Mouse (Mus musculus) adrenal gland, postnatal 14 days (tissue): ENCODE data around the gene Pitpnb. TPM values are rescaled to one million over a fixed set of nuclear protein-coding genes. Genes with fewer than 3 reads are reported as not detected.
A peak's percentile ranks its signal among the peaks of the same experiment; 100 is the strongest.

Experiments used
- DNase-seq: peaks from one replicate; pipeline ENCODE4 v3.0.0; 2021; ENCODE audit warnings: mixed read lengths
- total RNA-seq: library from RNA; stranded (reverse); gene quantifications from 2 replicates; pipeline ENCODE4 v1.2.3, GENCODE M21; 2021

Gene Pitpnb
- total RNA-seq, 1 experiment from 2014 or later = 69.3 TPM

DNA sequence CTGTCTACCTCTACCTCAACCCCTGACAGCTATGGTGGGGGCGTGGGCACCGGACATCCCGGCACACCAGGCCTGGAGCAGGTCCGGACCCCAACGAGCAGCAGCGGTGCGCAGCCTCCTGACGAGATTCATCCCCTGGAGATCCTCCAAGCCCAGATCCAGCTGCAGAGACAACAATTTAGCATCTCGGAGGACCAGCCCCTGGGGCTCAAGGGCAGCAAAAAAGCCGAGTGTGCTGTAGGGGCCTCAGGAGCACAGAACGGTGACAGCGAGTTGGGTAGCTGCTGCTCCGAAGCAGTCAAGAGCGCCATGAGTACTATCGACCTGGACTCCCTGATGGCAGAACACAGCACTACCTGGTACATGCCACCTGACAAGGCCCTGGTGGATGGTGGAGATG lies 90.9 kb downstream of the Pitpnb start:
- no peak for DNase-seq

GRCm38 (mm10) chr5:111422058-111422800 lies 91.7 kb downstream of the Pitpnb start:
- no peak for DNase-seq

DNA sequence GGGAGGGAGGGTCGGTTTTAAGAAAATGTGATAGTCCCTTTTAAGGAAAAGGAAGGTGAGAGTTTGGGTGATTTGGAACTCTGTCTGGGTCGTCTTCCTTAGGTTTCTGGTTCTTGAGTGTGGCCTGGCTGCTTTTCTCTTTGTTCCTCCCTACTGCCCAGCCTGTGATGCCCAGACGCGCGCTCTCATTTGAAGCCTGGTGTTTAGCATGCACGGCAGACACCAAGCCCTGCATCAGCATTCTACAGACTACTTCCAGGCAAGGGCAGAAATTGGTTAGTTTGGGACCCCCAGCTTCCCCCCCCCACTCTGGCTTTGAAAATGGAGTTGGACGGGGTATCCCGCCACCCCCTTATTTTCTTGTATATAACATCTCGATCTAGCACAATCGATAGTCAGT lies 92.4 kb downstream of the Pitpnb start:
- DNase-seq = no peak

GRCm38 (mm10) chr5:111423616-111424015 lies 93.1 kb downstream of the Pitpnb start:
- DNase-seq = no peak

DNA sequence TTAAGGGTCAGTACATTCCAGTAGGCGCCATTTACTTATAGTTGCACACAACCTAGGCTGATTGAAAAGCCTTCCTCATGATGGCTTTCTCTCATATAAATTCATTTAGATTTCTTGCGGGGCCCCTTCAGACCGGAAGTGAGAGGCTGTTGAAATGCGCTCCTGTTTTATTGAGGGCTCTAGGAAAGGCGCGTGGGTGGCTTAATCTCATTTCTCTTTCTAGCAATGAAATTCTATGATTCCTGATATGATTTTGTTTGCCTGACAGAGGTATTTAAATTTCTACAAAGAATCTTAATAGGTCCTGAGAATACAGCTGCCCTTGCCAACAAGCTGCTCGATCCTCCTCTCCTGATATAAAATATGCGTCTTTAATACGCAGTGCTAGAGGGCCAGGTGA lies 95.2 kb downstream of the Pitpnb start:
- DNase-seq = no peak

- no peak for DNase-seq
Measured at GRCm38 (mm10) chr5:111426249-111426648, 95.7 kb downstream of the Pitpnb start.

GRCm38 (mm10) chr5:111428882-111429281 lies 98.3 kb downstream of the Pitpnb start:
- DNase-seq = no peak

DNA sequence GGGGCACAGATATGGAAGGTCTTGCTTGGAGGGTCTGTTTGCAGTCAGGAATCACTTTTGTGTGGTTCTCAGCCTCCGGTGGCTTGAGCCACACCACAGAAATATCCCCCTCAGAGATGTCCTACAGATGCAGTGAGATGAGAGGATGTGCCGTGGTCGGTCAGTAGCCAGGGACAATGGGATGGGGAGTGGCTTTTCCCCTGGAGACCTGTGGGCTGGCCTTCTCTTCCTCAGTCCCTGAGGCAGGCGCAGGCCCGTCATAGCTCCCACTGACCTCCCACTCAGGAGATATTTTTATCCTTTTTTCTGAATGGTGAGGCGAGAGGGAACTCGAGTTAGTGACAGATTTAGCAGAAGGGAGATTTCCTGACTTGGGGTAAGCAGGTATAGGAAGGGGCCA lies 99.2 kb downstream of the Pitpnb start:
- DNase-seq = no peak

DNA sequence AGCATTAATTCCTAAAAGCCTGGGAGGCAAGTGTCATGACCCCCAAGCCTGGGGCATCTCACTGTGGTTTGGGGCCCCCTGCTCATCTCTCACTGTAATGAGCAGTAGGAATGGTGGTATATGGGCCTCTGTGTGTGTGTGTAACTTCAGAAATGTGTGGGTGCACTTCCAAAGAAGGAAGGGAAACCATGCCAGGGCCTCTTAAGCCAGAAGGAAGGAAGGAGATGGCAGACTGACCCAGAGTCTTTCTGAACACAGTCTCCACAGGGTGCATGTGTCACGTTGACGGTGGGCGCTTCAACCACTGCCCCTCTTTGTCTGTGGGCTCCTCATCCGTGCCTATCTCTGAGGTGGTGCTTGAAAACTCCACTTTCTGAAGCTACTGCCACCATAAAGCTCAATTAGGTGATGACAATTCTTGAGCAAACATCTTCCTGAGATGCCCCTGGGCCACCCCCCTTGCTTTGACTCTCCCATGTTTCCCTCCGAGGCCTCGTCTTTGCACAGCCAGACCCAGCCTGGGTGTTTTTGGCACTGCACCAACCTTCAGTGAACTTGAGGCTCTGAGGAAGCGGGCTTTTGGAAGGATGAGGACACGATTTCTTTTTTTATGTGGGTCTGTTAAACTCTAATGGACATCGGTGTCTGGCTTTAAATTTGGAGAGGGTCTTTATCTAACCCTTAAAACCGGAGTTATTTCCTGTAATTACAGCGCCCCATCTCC lies 100.6 kb downstream of the Pitpnb start:
- DNase-seq = peak; percentile 43

DNA sequence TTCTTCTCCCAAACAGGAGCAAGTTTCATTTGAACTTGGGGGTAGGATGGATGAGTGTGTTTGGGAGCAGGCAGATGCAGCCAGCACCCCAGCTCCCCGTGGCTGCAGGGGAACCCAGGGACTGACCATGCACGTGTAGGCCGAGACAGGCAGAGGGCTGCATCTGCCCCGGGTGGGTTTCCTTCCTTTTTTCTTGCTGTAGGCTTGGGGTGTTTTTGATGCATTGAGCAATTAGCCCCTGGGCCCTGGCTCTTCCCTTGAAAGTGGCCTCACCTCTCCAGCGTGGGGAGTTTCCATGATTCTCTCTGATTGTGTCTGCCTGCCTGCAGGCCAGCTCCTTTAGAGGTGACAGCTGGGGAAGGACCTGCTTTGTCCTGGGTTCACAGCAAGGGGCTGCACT lies 102.3 kb downstream of the Pitpnb start:
- DNase-seq = no peak

GRCm38 (mm10) chr5:111434342-111434842 lies 103.8 kb downstream of the Pitpnb start:
- DNase-seq = no peak

- no peak for DNase-seq
Measured at GRCm38 (mm10) chr5:111436260-111436659, 105.7 kb downstream of the Pitpnb start.

GRCm38 (mm10) chr5:111437205-111437604 lies 106.6 kb downstream of the Pitpnb start:
- no peak for DNase-seq

Other genes with a start within 250 kb of the Pitpnb start
- 4.6 and 5.1 TPM in 2 replicates for gene Mn1, start 86.6 kb downstream of the Pitpnb start, total RNA-seq